Mouse (Mus musculus): Measurements from ENCODE around the gene Tle2. TPM values are rescaled to one million over a fixed set of nuclear protein-coding genes. Genes with fewer than 3 reads are reported as not detected.

Tle2 gene
- total and polyA plus RNA-seq, 2 experiments from 2014 or later: 10.4 to 11.9 TPM

DNA sequence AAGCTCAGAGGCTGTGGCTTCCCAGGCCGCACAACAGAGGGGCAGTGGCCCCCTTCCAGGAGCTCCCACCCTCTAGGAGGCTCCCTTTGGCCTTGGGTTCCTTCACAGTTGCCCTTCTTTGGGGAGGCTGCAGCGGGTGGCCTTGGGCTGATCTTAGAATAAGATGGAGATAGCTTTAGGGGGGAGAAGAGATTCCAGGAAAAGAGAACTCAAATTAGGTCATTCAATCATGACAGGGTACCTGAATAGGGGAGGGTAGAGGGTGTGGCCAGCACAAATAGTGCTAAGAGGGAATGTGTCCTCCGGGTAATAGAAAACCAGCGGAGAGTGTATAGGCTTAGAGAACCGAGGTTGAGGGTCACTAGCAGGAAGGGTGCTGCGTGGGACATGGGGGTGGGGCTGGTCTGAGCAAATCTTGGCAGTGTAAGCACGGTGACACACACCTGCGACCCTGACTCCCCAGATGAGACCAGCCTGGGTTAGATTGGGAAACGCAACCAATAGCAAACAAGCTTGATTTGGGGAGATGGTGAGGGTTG, 2.2 kb upstream of the Tle2 start:
- H3K9me3 ChIP-seq (replicated peaks; ENCODE audit: control insufficient read depth, low read length): no peaks in the 10 kb centered on the region
- TF ChIP-seq CTCF (IDR thresholded peaks at IDR 0.05; ENCODE audit: low read depth) (no peak), EP300 (IDR thresholded peaks at IDR 0.05; ENCODE audit: low read depth) (no peak)
- no peak for ATAC-seq (ENCODE audit: insufficient read depth, low read depth)
- peak overlapping the region; percentile 40 for H3K9ac ChIP-seq (replicated peaks; ENCODE audit: low read depth, low read length)
- H3K4me2 ChIP-seq (ENCODE audit: low read depth, low read length): peak overlapping the region; percentile 97
- no peaks in the 10 kb centered on the region for H3K27me3 ChIP-seq (ENCODE audit: control insufficient read depth, insufficient read depth, low read length)
- WGBS: 24% methylated on average over 9 of the region's 9 CpGs
- no peaks in the 10 kb centered on the region for H3K36me3 ChIP-seq (replicated peaks; ENCODE audit: control insufficient read depth, insufficient read depth, low read length)
- DNase-seq (ENCODE audit: low spot score): no peak
- no peak overlapping the region for H3K27ac ChIP-seq (ENCODE audit: low read depth)
- H3K4me1 ChIP-seq (ENCODE audit: control insufficient read depth, insufficient read depth): peaks cover 30% of the 10 kb centered on the region
- peak overlapping the region; percentile 58 for H3K4me3 ChIP-seq (ENCODE audit: low read depth, low read length)

DNA sequence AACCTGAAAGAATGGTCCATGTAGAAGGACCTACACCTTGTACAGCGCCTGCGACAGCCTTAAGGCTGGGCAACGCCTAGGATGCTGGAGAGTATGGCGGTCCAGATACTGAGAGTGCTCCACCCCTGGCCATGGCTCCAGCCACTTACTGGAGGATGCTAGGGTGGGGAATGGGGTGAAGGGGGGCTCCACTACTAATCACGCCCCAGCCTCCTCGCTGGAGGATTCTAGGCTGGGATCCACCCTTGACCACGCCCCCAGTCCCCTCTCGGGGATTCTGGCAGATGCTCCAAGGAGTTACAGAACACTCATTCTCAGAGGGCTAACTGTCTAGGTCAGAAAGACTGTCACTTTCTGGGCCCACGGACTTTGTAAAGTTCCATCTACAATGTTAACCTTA, 1.4 kb upstream of the Tle2 start:
- Histone ChIP-seq H3K9me3 (replicated peaks; ENCODE audit: control insufficient read depth, low read length) (no peaks in the 10 kb centered on the region), H3K27me3 (ENCODE audit: control insufficient read depth, insufficient read depth, low read length) (no peaks in the 10 kb centered on the region), H3K36me3 (replicated peaks; ENCODE audit: control insufficient read depth, insufficient read depth, low read length) (no peaks in the 10 kb centered on the region), H3K9ac (replicated peaks; ENCODE audit: low read depth, low read length) (no peak overlapping the region), H3K4me1 (ENCODE audit: control insufficient read depth, insufficient read depth) (peaks cover 30% of the 10 kb centered on the region), H3K4me2 (ENCODE audit: low read depth, low read length) (no peak overlapping the region), H3K4me3 (ENCODE audit: low read depth, low read length) (no peak overlapping the region), H3K27ac (ENCODE audit: low read depth) (no peak overlapping the region)
- no peak for DNase-seq (ENCODE audit: low spot score)
- WGBS: 38% methylated on average over 9 of the region's 9 CpGs
- ATAC-seq (ENCODE audit: insufficient read depth, low read depth): no peak
- TF ChIP-seq EP300 (IDR thresholded peaks at IDR 0.05; ENCODE audit: low read depth) (no peak), CTCF (IDR thresholded peaks at IDR 0.05; ENCODE audit: low read depth) (no peak)

DNA sequence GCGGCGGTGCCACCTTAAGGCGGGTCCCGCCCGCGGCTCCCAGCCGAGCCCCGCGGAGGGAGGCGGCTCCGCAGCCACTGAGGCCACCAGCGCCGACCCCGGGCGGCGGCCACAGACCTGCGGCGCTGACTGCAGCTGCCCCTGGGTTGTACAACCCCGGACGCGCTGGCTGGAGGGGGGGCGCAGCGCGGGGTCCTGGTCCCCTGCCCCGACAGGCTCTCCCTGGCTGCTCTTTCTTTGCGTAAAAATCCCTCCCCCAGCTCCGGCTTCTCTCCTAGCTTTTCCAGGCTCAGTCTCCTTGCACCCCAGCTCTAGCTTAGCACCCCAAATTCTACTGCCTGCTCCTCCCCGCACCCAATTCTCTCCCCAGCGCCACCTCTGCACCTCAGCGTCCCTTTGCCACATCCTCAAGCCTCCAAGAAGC, 859 bp downstream of the Tle2 start:
- Histone ChIP-seq H3K9ac (replicated peaks; ENCODE audit: low read depth, low read length) (peak overlapping the region; percentile 62), H3K4me1 (ENCODE audit: control insufficient read depth, insufficient read depth) (peaks cover 17% of the 10 kb centered on the region), H3K36me3 (replicated peaks; ENCODE audit: control insufficient read depth, insufficient read depth, low read length) (no peaks in the 10 kb centered on the region; the same call in 1 of the 2 replicates), H3K4me3 (ENCODE audit: low read depth, low read length) (peak overlapping the region; percentile 70), H3K4me2 (ENCODE audit: low read depth, low read length) (peak overlapping the region; percentile 79), H3K9me3 (replicated peaks; ENCODE audit: control insufficient read depth, low read length) (no peaks in the 10 kb centered on the region), H3K27me3 (ENCODE audit: control insufficient read depth, insufficient read depth, low read length) (no peaks in the 10 kb centered on the region), H3K27ac (ENCODE audit: low read depth) (no peak overlapping the region)
- WGBS: 1% methylated on average over 22 of the region's 30 CpGs
- TF ChIP-seq CTCF (IDR thresholded peaks at IDR 0.05; ENCODE audit: low read depth) (no peak), EP300 (IDR thresholded peaks at IDR 0.05; ENCODE audit: low read depth) (no peak)
- ATAC-seq (ENCODE audit: insufficient read depth, low read depth): no peak
- DNase-seq (ENCODE audit: low spot score): peak; percentile 52

DNA sequence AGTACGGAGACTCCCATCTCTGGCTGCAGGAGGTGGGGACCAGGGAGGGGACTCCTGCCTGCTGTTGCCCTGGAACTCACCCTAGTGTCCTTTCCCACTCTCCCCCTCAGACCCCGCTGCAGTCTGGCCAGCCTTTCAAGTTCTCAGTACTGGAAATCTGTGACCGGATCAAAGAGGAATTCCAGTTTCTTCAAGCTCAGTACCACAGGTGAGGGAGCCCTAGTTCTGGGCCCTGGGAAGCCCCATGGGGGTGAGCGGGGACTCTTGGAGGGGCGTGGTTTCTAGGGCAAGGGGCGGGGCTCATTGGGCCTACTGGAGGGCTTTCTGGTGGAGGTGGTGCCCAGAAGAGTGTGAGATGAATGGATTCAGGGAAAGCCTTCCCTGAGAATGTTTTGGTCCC, 1.3 kb downstream of the Tle2 start:
- ATAC-seq (ENCODE audit: insufficient read depth, low read depth): no peak
- Histone ChIP-seq H3K4me1 (ENCODE audit: control insufficient read depth, insufficient read depth) (peaks cover 19% of the 10 kb centered on the region), H3K27me3 (ENCODE audit: control insufficient read depth, insufficient read depth, low read length) (no peaks in the 10 kb centered on the region), H3K36me3 (replicated peaks; ENCODE audit: control insufficient read depth, insufficient read depth, low read length) (no peaks in the 10 kb centered on the region; the same call in 1 of the 2 replicates), H3K9me3 (replicated peaks; ENCODE audit: control insufficient read depth, low read length) (no peaks in the 10 kb centered on the region), H3K4me2 (ENCODE audit: low read depth, low read length) (peak overlapping the region; percentile 79), H3K4me3 (ENCODE audit: low read depth, low read length) (peak overlapping the region; percentile 70), H3K27ac (ENCODE audit: low read depth) (no peak overlapping the region), H3K9ac (replicated peaks; ENCODE audit: low read depth, low read length) (peak overlapping the region; percentile 62)
- no peak for DNase-seq (ENCODE audit: low spot score)
- TF ChIP-seq EP300 (IDR thresholded peaks at IDR 0.05; ENCODE audit: low read depth) (no peak), CTCF (IDR thresholded peaks at IDR 0.05; ENCODE audit: low read depth) (no peak)
- WGBS: 4% methylated on average over 6 of the region's 6 CpGs

DNA sequence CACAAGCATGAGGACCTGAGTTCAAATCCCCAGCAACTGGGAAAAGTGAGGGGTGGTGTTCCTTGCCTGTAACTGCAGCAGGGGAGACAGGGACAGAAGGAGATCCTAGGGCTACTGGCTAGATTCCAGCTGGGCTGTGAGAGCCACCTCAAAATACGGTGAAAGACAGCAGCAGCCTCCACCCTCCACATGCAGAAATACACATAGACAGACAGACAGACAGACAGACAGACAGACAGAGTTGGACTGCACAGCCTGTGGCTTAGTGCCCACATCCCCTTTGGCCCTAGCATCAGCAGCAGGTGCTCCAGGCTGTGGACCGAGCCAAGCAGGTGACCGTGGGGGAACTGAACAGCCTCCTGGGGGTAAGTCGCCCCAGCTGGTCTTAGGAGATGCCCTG, 5.6 kb downstream of the Tle2 start:
- no peaks in the 10 kb centered on the region for H3K27me3 ChIP-seq (ENCODE audit: control insufficient read depth, insufficient read depth, low read length)
- ATAC-seq (ENCODE audit: insufficient read depth, low read depth): no peak
- no peak overlapping the region for H3K27ac ChIP-seq (ENCODE audit: low read depth)
- no peak overlapping the region for H3K9ac ChIP-seq (replicated peaks; ENCODE audit: low read depth, low read length)
- peaks cover 6% of the 10 kb centered on the region; the same call in 1 of the 2 replicates for H3K36me3 ChIP-seq (replicated peaks; ENCODE audit: control insufficient read depth, insufficient read depth, low read length)
- no peak overlapping the region for H3K4me2 ChIP-seq (ENCODE audit: low read depth, low read length)
- DNase-seq (ENCODE audit: low spot score): no peak
- H3K9me3 ChIP-seq (replicated peaks; ENCODE audit: control insufficient read depth, low read length): no peaks in the 10 kb centered on the region
- WGBS: 63% methylated on average over 4 of the region's 4 CpGs
- H3K4me1 ChIP-seq (ENCODE audit: control insufficient read depth, insufficient read depth): peaks cover 9% of the 10 kb centered on the region; the same call in 1 of the 2 replicates
- no peak for TF ChIP-seq EP300 (IDR thresholded peaks at IDR 0.05; ENCODE audit: low read depth)
- TF ChIP-seq CTCF (IDR thresholded peaks at IDR 0.05; ENCODE audit: low read depth): no peak
- no peak overlapping the region for H3K4me3 ChIP-seq (ENCODE audit: low read depth, low read length)

Measured in heart, postnatal 0 days (tissue).